Mouse (Mus musculus): ENCODE measurements at regions not wholly inside any gene's neighbourhood (a gene's known extent, or its start where the extent isn't known, plus 50 kb on each side); places are given as distances from the start of the nearest gene placed in this dataset.

DNA sequence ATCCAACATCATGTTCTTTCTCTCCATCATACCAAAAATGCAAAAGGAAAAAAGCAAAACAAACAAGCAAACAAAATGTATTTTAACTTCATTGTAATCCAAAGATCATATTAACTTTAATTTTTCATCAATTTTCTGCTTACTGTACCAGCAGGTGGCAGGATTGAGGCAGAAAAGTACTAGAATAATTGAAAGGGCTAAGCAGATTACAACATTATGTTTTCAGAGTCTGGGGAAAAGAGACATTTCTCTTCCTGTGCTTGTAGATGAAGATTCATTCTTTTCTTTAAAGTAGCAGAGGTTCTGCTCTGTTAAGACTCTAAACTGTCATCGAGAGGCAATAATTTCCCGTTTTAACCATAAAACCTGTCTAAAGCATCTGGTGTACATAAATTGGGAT is 394.7 kb upstream of the Slitrk6 start:
- DNase-seq (ENCODE audit: low spot score in 2 of 2) = peak; percentile 4 to 20

DNA sequence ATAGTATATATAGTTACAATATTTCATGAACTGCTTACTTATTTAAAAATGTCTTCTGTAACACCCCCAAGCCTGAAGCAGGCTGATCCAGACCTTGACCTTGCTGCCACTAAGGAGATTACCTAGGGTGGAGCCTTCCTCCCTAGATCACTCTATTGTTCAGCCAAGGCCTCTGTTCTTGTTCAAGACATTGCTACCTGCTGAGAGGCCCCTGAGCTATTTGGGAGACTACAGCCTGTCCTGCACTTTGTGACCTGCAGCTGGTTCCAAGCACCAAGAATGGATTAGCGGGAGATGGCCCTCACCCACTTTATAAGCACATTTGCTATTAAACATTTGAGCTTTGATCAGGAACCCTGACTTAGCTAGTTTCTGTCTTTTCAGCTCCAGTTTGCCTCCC is 361.7 kb upstream of the Slitrk6 start:
- no peak for DNase-seq (ENCODE audit: low spot score in 2 of 2)

DNA sequence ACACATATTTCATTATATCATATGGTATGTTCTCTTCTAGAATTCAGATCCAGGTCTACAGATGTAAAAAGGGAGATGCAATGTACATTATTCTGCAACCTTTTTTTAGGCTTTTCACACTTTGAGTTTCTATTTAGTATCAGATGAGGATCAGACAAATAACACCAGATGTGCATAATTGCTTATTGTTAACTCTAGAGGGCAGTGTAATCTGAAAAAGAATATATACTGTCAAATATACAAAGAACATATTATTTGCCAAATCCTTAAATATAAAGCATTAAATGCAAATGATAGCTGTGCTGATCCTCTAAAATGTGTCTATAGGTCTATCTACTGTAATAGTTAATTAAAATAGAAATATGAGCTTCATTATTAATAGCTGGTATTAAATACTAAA is 348.6 kb upstream of the Slitrk6 start:
- no peak for DNase-seq (ENCODE audit: low spot score in 2 of 2)

DNA sequence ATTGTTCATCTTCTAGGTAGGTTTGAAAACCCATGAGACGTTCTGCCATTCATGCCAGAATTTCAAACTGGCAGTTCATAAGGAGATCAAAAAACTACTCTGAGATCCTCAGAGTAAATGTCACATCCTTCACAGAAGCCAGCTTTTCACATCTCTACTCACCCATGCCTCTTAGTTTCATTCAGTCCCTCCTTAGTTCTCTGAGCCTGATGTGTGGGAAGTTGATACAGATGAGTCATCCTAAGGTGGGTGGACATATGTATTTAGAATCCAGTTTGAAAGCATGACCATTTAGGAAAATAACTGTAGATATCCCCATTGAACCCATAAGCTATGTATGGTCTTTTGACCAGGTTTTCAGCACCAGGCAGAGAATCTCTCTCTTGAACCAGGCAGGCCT is 345.3 kb upstream of the Slitrk6 start:
- no peak for DNase-seq (ENCODE audit: low spot score in 2 of 2)

DNA sequence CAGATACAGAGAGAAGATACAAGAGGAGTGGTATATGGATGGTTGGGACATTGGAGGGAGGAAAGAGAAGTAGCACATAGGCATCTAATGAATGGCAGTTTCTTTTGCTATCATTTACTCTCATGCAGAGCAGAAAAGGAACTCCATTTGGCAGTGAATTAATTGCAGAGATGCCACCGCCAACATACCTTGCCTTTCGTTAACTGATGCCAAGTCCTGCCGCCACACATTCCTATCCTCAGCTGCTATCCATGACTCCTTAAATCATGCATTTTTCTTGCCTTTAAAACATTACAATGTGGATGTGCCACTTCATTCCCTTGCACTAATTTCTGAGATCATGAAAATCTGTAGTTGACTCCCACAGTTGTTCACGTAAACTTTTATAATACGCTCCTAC is 341.3 kb upstream of the Slitrk6 start:
- no peak for DNase-seq (ENCODE audit: low spot score in 2 of 2)

DNA sequence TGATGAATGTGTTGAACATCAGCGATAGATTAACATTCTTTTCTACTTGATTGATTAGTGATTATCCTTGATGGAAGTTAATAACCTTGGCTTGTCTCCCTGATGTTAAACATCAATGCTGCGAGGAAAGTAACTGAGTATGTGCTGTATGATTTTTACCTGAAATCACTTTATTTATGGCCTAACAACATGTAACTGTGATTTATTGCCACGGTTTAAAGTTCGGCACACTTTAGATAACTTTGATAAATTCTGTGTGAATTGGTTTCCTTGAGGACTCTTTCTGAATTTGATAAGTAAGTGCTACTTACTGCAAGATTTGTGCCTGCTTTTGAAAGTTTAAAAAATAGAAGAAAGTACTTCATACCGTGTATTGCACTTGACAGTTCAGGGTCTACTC is 319.6 kb upstream of the Slitrk6 start:
- DNase-seq (ENCODE audit: low spot score in 2 of 2) = no peak

DNA sequence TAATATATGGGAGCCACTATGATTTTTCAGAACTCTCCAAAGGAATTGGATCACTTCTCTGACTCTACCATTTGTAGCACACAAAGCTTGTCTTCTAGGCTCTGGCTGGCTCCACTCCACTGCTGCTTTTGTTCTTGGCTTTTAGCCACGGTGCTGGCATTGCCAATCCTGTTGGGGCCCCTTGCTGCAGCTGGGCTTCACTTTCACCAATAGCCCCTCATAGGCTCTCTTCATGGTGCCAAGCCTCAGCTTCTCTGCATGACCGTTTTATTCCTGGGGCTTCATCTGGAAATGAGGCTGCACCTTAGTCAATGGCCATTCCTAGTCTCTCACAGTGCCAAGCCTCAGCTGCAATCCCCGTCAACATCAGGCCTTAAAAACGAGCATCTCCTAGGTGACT is 318.6 kb upstream of the Slitrk6 start:
- DNase-seq (ENCODE audit: low spot score in 2 of 2) = peak in 1 of 2 experiments; percentile 3

All from layer of hippocampus, adult 8-10 months (tissue).